Mouse (Mus musculus): ENCODE results near the gene Gm9887. TPM values are rescaled to one million over a fixed set of nuclear protein-coding genes. Genes with fewer than 3 reads are reported as not detected.
"Not testable (repeated sequence)": the region's sequence is repeated elsewhere in the genome, so short reads cannot be mapped to it uniquely, and the experiment has no call there.

Gene Gm9887
- polyA plus RNA-seq, 1 experiment from 2014 or later = 1.3 TPM

GRCm38 (mm10) chr12:69378558-69379454 is 6.5 kb upstream of the Gm9887 start:
- WGBS = 92% methylated on average over 11 of the region's 11 CpGs
- DNase-seq (ENCODE audit: low spot score) = no peak
- no peaks in the 10 kb centered on the region for H3K9me3 ChIP-seq (replicated peaks)
- peaks cover 44% of the 10 kb centered on the region for H3K36me3 ChIP-seq
- H3K27me3 ChIP-seq (ENCODE audit: low read depth, poor library complexity, severe bottlenecking) = no peaks in the 10 kb centered on the region
- H3K27ac ChIP-seq (replicated peaks) = no peak overlapping the region
- H3K4me3 ChIP-seq = no peak overlapping the region
- peaks cover 23% of the 10 kb centered on the region for H3K4me1 ChIP-seq

GRCm38 (mm10) chr12:69377636-69378035 is 5.4 kb upstream of the Gm9887 start:
- not testable (repeated sequence) for H3K27ac ChIP-seq (replicated peaks); H3K4me3 ChIP-seq; H3K9me3 ChIP-seq (replicated peaks); H3K27me3 ChIP-seq (ENCODE audit: low read depth, poor library complexity, severe bottlenecking); DNase-seq (ENCODE audit: low spot score)
- Histone ChIP-seq H3K4me1 (peaks cover 30% of the 10 kb centered on the region), H3K36me3 (peaks cover 52% of the 10 kb centered on the region)
- 98% methylated on average over 6 of the region's 6 CpGs for WGBS

- H3K27ac ChIP-seq (replicated peaks) = no peak overlapping the region
- no peak overlapping the region for H3K4me3 ChIP-seq
- no peaks in the 10 kb centered on the region for H3K27me3 ChIP-seq (ENCODE audit: low read depth, poor library complexity, severe bottlenecking)
- H3K4me1 ChIP-seq = peaks cover 30% of the 10 kb centered on the region
- DNase-seq (ENCODE audit: low spot score) = no peak
- peaks cover 52% of the 10 kb centered on the region for H3K36me3 ChIP-seq
- 98% methylated on average over 1 of the region's 1 CpGs for WGBS
- no peaks in the 10 kb centered on the region for H3K9me3 ChIP-seq (replicated peaks)
Measured at GRCm38 (mm10) chr12:69377188-69377587, 4.9 kb upstream of the Gm9887 start.

- H3K36me3 ChIP-seq = peaks cover 49% of the 10 kb centered on the region
- no peak overlapping the region for H3K4me3 ChIP-seq
- DNase-seq (ENCODE audit: low spot score) = no peak
- H3K4me1 ChIP-seq = peaks cover 32% of the 10 kb centered on the region
- no peak overlapping the region for H3K27ac ChIP-seq (replicated peaks)
- WGBS = 92% methylated on average over 2 of the region's 2 CpGs
- H3K9me3 ChIP-seq (replicated peaks) = no peaks in the 10 kb centered on the region
- no peaks in the 10 kb centered on the region for H3K27me3 ChIP-seq (ENCODE audit: low read depth, poor library complexity, severe bottlenecking)
Measured at GRCm38 (mm10) chr12:69376132-69376531, 3.9 kb upstream of the Gm9887 start.

- Histone ChIP-seq H3K36me3 (peaks cover 45% of the 10 kb centered on the region), H3K9me3 (replicated peaks) (no peaks in the 10 kb centered on the region), H3K27me3 (ENCODE audit: low read depth, poor library complexity, severe bottlenecking) (no peaks in the 10 kb centered on the region), H3K27ac (replicated peaks) (no peak overlapping the region), H3K4me3 (peak overlapping the region; percentile 81), H3K4me1 (peaks cover 37% of the 10 kb centered on the region)
- 58% methylated on average over 11 of the region's 11 CpGs for WGBS
- no peak for DNase-seq (ENCODE audit: low spot score)
Measured at GRCm38 (mm10) chr12:69373850-69374766, 1.9 kb upstream of the Gm9887 start.

- under 1% methylated on average over 42 of the region's 42 CpGs for WGBS
- H3K27ac ChIP-seq (replicated peaks) = peak overlapping the region; percentile 97
- no peaks in the 10 kb centered on the region for H3K27me3 ChIP-seq (ENCODE audit: low read depth, poor library complexity, severe bottlenecking)
- peaks cover 37% of the 10 kb centered on the region for H3K4me1 ChIP-seq
- H3K4me3 ChIP-seq = peak overlapping the region; percentile 81
- H3K9me3 ChIP-seq (replicated peaks) = no peaks in the 10 kb centered on the region
- peak; percentile 56 for DNase-seq (ENCODE audit: low spot score)
- peaks cover 36% of the 10 kb centered on the region for H3K36me3 ChIP-seq
Measured at GRCm38 (mm10) chr12:69372731-69373331, 573 bp upstream of the Gm9887 start.

GRCm38 (mm10) chr12:69371421-69371853 is 821 bp downstream of the Gm9887 start:
- DNase-seq (ENCODE audit: low spot score) = no peak
- Histone ChIP-seq H3K27me3 (ENCODE audit: low read depth, poor library complexity, severe bottlenecking) (no peaks in the 10 kb centered on the region), H3K4me3 (peak overlapping the region; percentile 81), H3K9me3 (replicated peaks) (no peaks in the 10 kb centered on the region), H3K36me3 (peaks cover 31% of the 10 kb centered on the region), H3K27ac (replicated peaks) (peak overlapping the region; percentile 97), H3K4me1 (peaks cover 37% of the 10 kb centered on the region)
- under 1% methylated on average over 24 of the region's 24 CpGs for WGBS

- Histone ChIP-seq H3K27ac (replicated peaks) (peak overlapping the region; percentile 97), H3K27me3 (ENCODE audit: low read depth, poor library complexity, severe bottlenecking) (no peaks in the 10 kb centered on the region), H3K4me1 (peaks cover 34% of the 10 kb centered on the region), H3K4me3 (peak overlapping the region; percentile 81), H3K9me3 (replicated peaks) (no peaks in the 10 kb centered on the region), H3K36me3 (peaks cover 26% of the 10 kb centered on the region)
- 16% methylated on average over 7 of the region's 7 CpGs for whole genome bisulfite sequencing
- DNase-seq (ENCODE audit: low spot score) = no peak
Measured at GRCm38 (mm10) chr12:69370936-69371335, 1.3 kb downstream of the Gm9887 start.

GRCm38 (mm10) chr12:69367557-69367956 is 4.7 kb downstream of the Gm9887 start:
- no peak overlapping the region for H3K4me3 ChIP-seq
- H3K4me1 ChIP-seq = peaks cover 20% of the 10 kb centered on the region
- DNase-seq (ENCODE audit: low spot score) = no peak
- WGBS = 83% methylated on average over 2 of the region's 2 CpGs
- no peaks in the 10 kb centered on the region for H3K9me3 ChIP-seq (replicated peaks)
- no peaks in the 10 kb centered on the region for H3K36me3 ChIP-seq
- no peaks in the 10 kb centered on the region for H3K27me3 ChIP-seq (ENCODE audit: low read depth, poor library complexity, severe bottlenecking)
- H3K27ac ChIP-seq (replicated peaks) = no peak overlapping the region

- DNase-seq (ENCODE audit: low spot score) = no peak
- no peaks in the 10 kb centered on the region for H3K27me3 ChIP-seq (ENCODE audit: low read depth, poor library complexity, severe bottlenecking)
- H3K4me3 ChIP-seq = no peak overlapping the region
- no peaks in the 10 kb centered on the region for H3K36me3 ChIP-seq
- peaks cover 29% of the 10 kb centered on the region for H3K4me1 ChIP-seq
- no peak overlapping the region for H3K27ac ChIP-seq (replicated peaks)
- no peaks in the 10 kb centered on the region for H3K9me3 ChIP-seq (replicated peaks)
Measured at GRCm38 (mm10) chr12:69366424-69366823, 5.8 kb downstream of the Gm9887 start.

- 78% methylated on average over 7 of the region's 7 CpGs for WGBS
- no peak for DNase-seq (ENCODE audit: low spot score)
- Histone ChIP-seq H3K36me3 (no peaks in the 10 kb centered on the region), H3K27me3 (ENCODE audit: low read depth, poor library complexity, severe bottlenecking) (no peaks in the 10 kb centered on the region), H3K4me1 (peaks cover 24% of the 10 kb centered on the region), H3K4me3 (no peak overlapping the region), H3K9me3 (replicated peaks) (no peaks in the 10 kb centered on the region), H3K27ac (replicated peaks) (no peak overlapping the region)
Measured at GRCm38 (mm10) chr12:69365757-69366156, 6.5 kb downstream of the Gm9887 start.

- H3K9me3 ChIP-seq (replicated peaks) = no peaks in the 10 kb centered on the region
- WGBS = 5% methylated on average over 32 of the region's 32 CpGs
- H3K27me3 ChIP-seq (ENCODE audit: low read depth, poor library complexity, severe bottlenecking) = no peaks in the 10 kb centered on the region
- H3K4me3 ChIP-seq = peak overlapping the region; percentile 68
- no peaks in the 10 kb centered on the region for H3K36me3 ChIP-seq
- peaks cover 23% of the 10 kb centered on the region for H3K4me1 ChIP-seq
- peak overlapping the region; percentile 89 for H3K27ac ChIP-seq (replicated peaks)
- peak; percentile 70 for DNase-seq (ENCODE audit: low spot score)
Measured at GRCm38 (mm10) chr12:69363899-69364762, 8.1 kb downstream of the Gm9887 start.

Measured in midbrain, embryonic 10.5 days (tissue).